Mouse (Mus musculus) mesoderm, embryonic 11.5 days (tissue): ENCODE measurements around the gene Mx1.

Source experiments
- DNase-seq: peaks from one replicate; pipeline ENCODE4 v3.0.0-alpha.2; 2012; ENCODE audit warnings: low read depth, low spot score

Mx1 gene

DNA sequence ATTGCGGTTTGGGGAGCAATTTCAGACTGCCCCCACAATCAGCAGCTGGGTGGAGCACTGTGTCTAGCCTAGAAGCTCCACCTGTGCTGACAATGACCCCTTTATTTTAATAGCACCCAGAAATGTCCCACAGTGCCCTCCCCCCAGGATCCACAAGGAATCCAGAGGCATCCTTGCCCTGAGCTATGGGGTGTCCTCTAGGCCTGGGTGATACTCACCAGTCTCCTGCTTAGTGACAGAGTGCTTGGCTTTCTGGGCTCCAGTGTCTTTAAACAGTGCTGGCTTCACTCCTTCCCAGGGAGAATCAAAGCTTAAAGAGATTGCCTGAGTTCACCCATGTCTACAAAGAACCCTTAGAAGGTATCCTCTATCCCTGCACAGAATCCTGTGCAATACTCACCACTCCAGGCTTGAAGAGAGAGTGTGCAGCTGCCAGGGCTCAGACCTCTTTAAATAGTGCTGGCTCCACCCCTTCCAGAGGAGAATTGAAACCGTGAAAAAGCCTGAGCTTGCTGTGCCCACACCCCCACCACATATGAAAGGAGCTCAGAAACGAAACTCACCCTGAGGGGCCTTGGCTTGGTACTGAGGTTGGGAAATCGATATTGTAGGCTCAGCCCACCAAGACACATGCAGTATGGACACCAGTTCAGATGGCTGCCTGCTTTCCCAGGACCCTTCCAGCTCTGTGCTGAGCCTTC is at the start of gene Mx1:
TSS of gene Mx1 (minus strand) at position 427 of the 701 bp plus-strand sequence.
- peak; percentile 12 for DNase-seq

GRCm38 (mm10) chr16:97512347-97512751 is 49.6 kb upstream of the Mx1 start:
- no peak for DNase-seq

- no peak for DNase-seq
Observed at GRCm38 (mm10) chr16:97511495-97511894, 48.8 kb upstream of the Mx1 start.

DNA sequence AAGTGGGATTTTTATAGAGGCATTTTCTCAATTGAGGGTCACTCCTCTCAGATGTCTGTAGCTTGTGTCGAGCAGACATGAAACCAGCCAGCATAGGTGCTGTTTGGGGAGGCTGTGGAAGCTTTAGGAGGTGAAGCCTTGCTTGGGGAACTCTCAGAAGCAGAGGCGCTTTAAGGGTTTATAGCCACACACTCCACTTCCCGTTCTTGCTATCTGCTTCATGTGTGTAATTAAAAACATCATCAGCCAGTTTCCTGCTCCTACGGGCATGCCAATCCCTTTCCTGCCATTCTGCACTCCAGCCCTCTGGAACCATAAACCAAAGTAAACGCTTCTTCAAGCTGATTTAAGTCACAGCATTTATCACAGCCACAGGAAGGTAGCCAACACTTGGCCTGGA is 48.1 kb upstream of the Mx1 start:
- no peak for DNase-seq

DNA sequence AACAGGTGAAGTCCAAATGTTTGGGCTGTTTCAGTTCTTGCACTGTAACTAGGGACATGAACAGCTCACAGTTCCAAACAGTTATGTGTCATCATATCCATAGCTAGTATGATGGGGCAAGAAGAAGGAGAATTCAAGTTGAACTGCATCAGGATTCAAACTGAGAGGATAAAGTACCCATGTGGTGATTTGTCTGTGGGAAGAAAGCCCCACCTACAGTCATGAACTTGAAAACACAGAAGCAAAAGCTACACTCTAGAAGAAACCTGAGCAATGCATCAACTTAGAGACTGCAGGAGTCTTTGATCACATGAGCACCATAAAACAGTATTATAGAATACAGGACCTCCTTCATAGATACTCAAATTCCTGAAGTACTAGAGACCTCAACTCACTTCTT is 45.1 kb upstream of the Mx1 start:
- DNase-seq, result no peak

DNA sequence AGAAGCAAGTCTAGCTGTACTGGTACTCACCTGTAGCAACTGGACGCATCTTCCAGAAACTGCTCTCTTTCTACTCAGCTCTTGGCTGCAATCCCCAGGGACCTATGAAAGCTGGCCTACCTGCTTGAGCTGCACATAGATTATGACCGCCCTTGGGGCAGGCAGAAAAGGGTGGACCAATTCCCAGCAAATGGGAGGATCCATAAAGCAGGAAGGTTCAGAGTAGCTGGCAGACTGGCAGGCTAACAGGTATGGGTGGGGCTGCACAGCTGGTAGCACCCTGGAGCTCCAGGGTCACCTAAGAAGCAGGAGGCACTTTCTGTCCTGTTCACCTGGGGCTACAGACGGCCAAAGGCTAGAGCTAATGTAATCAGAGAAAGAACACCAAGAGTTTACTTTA is 42.1 kb upstream of the Mx1 start:
- DNase-seq, result no peak

GRCm38 (mm10) chr16:97503849-97504248 is 41.1 kb upstream of the Mx1 start:
- no peak for DNase-seq

DNA sequence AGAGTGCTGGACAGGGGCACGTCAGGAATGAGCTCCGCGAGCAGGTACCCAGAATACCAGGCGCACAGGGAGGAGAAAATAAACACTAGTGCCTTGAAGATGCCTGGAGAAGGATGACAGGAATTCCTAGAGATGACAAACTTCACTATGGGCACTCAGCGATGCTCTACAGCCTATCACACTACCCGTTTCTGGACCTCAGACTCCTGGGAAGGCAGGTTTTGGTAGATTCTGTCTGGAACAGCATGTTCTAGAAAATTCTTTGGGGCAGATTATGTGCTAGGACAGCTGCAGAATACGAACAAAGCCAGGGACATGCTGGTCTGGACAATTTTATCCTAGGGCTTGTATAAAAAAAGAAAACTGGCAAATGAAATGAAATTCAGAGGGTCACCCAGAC is 38.2 kb upstream of the Mx1 start:
- no peak for DNase-seq

- DNase-seq, result no peak
Observed at GRCm38 (mm10) chr16:97499450-97499849, 36.7 kb upstream of the Mx1 start.

- DNase-seq, result no peak
Observed at GRCm38 (mm10) chr16:97498139-97498538, 35.4 kb upstream of the Mx1 start.

DNA sequence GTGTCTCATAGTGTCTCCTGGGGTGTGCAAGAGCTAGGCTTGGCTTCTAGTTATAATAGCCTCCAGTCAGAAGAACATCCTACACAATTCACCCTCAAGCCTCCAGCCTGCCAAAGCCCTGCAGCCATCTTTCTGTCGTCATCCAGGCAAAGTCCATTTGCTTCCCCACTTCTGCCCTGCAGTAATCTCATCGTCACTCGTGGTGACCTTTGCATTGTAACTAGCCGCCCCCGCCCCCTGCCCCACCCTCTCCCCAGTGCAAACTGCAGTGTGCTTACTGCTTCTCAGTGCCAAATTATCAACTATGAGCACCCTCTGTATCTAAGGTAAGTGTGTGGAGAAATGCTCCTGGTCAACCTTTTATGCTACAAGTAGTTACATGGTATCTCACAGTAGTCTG is 35.0 kb upstream of the Mx1 start:
- no peak for DNase-seq

- DNase-seq, result no peak
Observed at GRCm38 (mm10) chr16:97496026-97496425, 33.3 kb upstream of the Mx1 start.

DNA sequence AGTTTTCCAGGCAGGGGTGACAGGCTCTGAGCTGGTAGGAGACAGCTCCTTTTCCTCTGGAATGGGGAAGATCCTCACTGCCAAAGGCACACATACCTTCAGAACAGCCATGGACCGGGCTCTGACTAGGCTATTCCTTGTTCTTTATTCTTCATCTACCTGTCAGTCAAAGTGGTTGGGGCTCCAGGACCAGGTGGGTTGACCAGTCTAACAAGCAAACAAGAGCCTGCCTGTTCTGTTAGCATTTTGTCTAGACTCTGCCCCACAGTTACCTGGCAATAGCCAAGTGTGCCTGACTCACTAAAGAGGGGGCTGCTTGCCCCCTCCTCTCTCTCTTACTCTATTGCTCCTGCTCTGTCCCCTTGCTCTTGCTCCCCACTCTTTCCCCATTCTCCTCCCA is 29.7 kb upstream of the Mx1 start:
- DNase-seq, result no peak

DNA sequence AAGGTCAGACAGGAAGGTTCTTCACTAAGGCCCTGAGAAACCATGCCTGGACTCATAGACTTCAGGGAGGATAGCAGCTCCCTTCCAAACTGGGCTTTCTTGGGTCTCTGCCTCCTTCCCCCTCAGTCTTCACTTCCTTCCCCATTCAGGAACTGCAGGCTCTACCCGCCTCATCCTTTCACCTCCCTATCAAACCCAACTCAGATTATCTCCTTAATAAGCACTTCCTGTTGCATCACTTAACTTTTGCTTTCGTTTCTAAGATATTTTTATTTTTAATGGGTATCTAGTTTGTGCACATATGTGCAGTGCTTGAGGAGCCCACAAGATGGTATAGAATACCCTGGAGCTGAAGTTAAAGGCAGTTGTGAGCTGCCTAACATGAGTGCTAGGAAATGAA is 15.9 kb upstream of the Mx1 start:
- DNase-seq, result no peak

DNA sequence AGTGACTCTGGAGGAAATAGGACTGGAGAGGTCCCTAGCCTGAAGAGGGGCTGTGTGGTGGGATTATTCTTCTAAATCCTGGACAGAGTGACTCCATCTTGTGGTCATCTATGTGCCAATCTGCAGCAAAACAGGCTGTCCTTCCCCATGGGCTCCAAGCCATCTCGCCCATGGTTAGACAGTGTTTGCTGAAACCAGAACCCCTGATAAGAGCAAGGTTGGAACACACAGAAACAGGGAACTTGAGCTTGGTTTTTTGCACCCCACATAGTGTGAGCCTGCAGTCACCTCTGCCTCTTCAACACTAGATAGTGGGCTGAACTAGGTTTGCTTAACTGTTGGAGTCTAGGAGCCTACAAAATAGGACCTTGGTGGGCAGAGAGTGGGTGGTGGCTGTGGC is 13.8 kb upstream of the Mx1 start:
- no peak for DNase-seq

GRCm38 (mm10) chr16:97475581-97475980 is 12.9 kb upstream of the Mx1 start:
- DNase-seq, result no peak

- DNase-seq, result no peak
Observed at GRCm38 (mm10) chr16:97474671-97475070, 12.0 kb upstream of the Mx1 start.

GRCm38 (mm10) chr16:97467993-97468791 is 5.5 kb upstream of the Mx1 start:
- DNase-seq, result no peak

- no peak for DNase-seq
Observed at GRCm38 (mm10) chr16:97467472-97467871, 4.8 kb upstream of the Mx1 start.

GRCm38 (mm10) chr16:97466182-97466957 is 3.7 kb upstream of the Mx1 start:
- peak; percentile 8 for DNase-seq

- DNase-seq, result no peak
Observed at GRCm38 (mm10) chr16:97461271-97461670, 1.4 kb downstream of the Mx1 start.

DNA sequence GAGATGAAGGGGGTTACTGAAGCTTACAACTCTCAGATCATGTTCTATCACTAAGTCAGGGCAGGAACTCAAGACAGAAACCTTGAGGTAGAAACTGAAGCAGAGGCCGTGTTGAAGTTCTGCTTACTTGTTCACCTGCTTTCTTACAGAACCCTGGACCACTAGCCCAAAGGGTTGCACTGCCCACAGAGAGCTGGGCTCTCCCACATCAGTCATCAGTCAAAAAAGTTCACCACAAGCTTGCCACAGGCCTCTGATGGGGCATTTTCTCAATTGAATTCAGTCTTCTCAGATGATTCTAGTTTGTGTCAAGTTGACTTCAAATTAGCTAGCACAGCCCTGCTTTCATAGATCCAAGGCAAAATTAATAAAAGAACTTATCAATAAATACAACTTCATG is 2.9 kb downstream of the Mx1 start:
- DNase-seq, result no peak
